Mouse (Mus musculus): ENCODE results near the gene Susd4.

Susd4 gene

DNA sequence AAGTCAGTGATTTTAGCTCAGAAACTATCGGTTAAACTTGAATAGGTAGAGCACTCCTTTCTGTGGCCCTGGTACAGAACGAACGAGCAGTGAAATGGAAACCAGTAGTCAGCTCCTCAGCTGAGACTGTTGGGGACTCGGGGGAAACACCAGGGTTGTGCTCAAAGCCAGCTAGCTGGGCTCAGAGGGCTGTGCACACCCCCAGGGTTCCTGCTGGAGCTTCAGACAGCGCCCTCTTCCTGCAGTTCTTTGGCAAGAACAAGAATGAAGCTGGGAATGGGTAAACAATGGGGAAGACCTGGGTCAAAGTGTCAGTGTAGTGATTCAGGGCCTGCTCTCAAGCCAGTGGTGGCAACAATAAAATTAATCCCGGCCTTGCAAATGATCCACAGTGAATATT is 88.5 kb downstream of the Susd4 start:
- DNase-seq (ENCODE audit: low read depth, low spot score), result peak; percentile 43

DNA sequence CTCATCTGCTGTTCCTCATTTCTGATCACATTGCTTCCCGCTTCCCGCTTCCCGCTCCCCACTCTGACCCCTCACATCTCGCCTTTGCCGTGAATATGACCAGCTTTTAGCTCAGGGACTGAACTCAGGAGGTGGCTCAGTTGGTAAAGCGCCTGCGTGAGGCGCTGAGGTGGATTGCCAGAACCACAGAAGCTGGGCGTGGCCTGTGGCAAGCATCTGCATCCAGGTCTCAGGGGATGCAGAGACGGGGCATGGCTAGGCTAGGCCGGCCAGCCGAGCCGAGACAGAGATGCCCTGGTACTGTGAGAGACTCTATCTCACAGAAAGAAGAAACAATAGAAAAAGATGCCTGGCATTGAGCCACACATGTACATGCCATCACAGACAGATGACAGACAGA is 93.0 kb downstream of the Susd4 start:
- DNase-seq (ENCODE audit: low read depth, low spot score), result no peak

DNA sequence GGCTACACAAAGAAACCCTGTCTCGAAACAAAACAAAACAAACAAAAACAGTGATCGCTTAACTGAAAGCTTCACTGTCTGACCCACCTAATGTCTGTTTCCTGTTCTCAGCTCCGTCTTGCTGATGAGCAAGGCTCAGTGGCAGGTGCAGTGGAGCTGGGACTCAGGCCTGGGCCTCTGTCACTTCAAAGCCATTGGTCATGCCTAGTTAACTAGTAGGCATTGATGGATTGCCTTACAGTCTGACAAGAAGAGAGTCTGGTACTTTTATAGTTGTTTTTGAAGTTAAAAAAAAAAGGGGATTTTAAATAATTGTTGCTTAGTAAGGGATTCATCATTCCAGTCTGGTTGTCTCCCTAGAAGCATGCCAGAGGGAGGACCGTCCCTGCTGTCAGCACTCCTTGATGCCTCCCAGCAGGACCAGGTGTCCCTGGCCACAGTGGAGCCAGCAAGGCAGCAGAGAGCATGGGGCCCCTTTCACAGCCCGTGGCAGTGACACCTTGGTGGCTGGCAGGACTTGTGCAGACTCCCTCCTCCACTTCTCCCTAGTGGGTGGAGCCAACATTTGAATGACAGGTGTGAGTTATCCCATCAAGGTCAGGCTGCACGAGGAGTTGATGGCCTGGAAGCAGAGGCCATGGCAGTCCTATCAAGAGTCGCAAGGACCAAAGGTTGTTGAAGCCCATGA is 98.2 kb downstream of the Susd4 start:
- peak; percentile 78 for DNase-seq (ENCODE audit: low read depth, low spot score)

DNA sequence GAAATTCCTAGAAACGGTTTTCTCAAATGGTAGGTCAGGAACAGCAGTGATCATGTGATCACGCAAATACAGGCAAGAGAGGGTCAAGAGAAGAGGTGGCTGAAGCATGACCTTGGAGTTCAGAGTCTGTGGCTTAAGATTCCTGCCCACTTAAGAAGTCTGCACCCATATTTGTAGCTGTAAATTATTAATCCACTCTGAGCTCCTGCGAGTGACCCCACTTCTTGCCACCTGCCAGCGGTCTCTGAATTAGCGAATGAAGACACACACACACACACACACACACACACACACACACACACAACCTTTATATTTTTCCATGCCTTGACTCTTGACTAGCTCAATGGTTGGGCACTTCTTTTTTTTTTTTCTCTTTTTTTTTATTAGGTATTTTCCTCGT is 99.7 kb downstream of the Susd4 start:
- DNase-seq (ENCODE audit: low read depth, low spot score), result no peak

DNA sequence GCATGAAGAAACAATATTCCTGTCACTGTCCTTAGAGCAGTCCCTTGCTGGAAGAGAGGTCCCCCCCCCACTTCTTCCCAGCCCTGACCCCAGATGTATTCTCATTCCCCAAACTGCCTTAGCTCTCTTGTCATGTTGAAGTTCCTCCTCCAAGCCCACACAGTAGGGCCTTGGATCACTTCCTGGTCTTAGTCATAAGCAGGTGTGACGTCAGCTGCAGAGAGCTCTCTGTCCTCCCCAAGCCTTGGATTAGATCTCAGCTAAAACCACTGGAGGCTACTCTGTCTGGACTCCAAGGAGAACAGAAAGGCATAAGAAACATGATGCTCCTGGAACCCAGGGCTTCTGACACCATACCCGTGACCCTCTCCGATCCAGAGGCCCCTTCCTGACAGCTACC is 104.2 kb downstream of the Susd4 start:
- DNase-seq (ENCODE audit: low read depth, low spot score), result no peak

DNA sequence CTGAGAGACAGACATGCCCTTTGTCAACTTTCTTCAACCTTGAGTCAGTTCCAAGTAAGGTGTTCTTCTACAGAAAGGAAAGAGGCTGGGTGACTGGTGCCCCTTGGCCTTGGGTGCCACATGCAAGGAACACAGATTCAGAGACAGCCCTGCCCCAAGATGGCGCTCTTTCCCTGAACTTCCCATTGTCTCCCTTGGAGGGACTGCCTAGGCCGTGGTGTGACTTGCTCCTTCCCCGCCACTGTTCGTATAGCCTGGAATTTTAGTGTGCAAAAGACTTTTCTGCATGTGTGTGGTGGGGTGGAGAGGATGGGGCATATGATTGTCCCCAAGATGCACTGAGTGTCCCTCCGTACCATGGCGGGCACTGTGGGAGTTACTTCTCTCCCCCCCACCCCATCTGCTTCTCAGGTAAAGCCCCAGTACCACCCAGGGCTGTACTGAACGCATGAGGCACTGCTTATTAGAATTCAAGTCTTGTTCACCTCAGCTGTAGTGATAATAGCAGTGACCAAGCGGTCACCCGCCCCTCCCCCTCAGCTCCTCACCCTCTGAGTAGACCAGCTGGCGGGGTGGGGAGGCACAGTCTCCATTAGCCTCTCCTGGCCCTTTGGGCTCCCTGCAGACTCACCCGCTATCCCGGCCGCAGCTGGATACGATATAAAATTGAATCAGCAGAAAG is 104.9 kb downstream of the Susd4 start:
- peak; percentile 38 for DNase-seq (ENCODE audit: low read depth, low spot score)

DNA sequence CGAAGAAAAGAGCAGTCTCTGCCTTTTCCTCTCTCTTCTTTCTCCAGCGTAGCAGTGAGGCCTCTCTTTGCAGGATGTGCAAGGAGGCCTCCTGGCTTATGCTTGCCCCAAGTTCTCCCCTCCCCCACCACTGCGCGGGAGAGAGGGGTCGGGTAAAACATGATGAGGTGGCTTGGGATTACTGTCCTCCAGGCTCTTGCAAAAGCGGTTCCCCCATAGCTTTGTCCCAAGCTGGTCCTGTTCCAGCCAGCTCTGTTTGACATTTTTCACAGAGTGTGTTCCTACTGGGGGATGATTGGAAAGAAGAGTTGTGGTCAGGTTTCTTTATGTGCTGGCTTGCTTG is 105.4 kb downstream of the Susd4 start:
- DNase-seq (ENCODE audit: low read depth, low spot score), result no peak

DNA sequence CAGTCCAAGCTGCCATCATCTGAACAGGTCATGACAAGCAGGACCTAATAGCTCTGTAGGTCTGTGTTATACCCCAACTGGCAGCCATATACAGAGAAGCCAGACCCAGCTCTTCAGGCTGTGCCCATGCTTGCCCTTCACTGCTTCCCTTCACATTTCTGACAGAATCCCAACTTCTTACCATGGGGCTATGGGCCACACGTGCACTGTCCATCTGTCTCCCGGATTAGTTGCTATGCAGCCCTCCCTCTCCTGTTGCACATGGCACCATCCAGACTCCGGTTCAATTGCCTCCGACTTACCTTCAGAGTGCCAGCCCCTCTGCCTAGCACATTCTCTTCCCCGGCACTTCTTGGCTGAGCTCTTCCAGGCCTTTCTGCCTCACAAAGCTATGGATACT is 114.5 kb downstream of the Susd4 start:
- DNase-seq (ENCODE audit: low read depth, low spot score), result no peak

DNA sequence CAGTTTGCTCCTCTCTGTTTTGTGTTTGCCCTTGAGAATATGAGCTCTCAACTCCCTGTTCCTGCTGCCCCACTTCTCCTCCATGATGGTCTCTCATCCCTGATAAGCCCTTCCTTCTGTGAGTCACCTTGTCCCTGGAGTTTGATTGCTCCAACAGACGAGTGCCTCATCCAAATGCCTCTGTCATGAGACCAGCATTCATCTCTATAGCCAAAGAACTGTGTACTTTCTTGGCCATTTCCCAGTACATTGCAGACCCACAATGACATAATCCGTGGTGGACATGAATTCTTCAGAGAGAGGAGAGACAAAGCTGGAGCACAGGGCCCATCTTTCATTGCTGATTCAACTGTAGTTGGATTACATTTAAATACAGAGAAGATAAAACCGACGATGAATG is 115.1 kb downstream of the Susd4 start:
- DNase-seq (ENCODE audit: low read depth, low spot score), result no peak

DNA sequence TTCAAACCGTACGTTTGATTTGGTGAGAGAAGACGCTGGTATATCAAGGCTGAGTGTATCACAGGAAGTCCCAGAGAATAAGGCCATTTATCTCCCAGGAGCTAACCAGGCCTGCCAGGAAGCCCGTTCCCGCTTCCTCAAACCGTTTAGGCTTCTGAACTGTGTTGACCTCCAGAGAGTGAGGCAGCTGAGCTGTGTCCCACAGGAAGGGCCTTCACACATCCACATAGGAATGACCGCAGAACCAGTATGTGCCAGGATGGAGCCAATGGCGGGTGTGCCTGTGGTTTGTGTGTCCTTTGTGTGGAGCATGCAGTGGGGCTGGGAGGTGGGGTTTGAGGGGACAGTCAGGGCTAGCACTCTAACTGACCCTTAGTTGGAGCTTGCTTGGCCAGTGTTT is 117.6 kb downstream of the Susd4 start:
- no peak for DNase-seq (ENCODE audit: low read depth, low spot score)

DNA sequence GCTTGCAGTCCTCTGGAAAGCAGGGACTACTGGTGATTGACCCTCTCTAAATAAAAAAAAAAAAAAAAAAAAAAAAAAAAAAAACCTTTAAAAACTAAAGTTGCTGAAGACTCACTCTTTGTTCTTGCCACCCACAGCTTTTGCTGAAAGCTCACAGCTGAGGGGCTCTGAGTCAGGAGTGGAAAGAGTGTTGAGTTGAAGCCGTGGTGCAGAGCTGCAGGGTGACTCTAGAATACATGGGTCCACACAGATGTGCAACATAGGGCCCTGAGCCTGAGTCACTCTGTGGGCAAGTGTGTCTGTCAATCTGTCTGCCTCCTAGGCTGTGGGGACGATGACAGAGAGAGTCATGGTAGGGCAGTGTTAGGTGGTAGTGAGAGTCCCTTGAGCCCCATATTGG is 119.0 kb downstream of the Susd4 start:
- DNase-seq (ENCODE audit: low read depth, low spot score), result no peak

DNA sequence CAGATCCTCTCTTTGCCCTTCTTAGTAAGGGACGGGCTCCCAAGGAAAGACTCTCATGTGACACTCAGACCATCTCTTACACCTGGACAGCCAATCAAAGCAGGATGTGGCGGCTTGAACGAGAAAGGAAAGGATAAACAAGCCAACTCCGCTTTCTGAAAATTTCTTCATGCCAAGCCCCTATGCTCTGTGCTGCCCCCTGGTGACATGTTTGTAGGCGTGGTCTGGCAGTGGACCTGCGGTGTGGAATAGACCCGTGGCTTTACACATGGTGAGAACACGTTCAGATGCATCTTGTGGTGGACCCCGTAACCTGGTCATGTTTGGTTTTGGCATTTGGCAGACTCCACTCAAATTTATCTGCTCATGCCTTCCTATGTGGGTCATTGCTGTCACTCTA is 132.0 kb downstream of the Susd4 start:
- peak; percentile 67 for DNase-seq (ENCODE audit: low read depth, low spot score)

DNA sequence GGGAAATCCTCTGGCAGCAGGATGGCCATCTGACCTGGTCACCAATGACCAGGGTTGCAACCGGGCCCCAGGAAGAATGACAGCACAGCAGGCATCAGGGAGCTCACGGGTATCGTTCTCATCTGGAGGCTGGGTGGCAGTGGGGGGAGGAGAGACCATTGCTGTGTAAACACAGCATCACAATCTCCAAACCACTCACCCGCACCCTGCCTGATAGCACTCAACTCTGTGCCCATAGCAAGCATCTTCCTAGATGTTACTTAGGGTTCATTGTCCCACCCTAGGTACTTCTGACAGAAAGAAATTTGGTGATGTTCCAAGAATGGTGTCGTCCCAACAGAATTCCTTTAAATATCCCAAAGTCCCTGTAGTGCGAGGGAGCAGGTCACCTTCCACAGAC is 133.4 kb downstream of the Susd4 start:
- no peak for DNase-seq (ENCODE audit: low read depth, low spot score)

DNA sequence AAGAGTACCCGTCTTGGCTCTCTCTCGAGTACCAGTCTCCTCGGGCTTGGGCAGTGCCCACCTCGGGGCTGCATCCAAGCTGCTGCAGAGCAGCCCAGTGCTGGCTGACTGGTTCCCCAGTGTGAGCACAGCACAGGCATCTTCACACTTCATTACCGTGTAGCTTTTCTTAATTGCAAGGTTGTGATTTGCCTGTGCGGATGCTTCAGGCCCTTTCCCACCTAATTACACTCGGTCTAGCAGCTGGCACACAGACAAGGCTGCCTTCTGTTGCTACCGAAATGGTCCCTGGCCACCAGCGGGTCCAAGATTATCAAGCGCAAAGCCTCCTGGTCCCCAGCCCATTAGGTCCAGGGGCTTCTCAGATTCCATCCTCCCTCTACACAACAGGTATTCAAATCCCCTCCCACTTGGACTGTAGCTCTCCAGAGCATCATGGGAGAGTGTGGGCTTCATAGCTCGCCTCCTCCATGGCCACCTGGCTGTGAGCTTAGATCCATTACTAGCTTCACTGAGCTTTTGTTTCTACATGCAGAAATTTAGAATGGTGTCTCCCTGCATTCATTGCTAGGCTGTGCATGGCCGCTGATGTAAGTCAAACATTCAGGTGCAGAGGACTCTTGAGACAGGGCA is 134.0 kb downstream of the Susd4 start:
- DNase-seq (ENCODE audit: low read depth, low spot score), result no peak

DNA sequence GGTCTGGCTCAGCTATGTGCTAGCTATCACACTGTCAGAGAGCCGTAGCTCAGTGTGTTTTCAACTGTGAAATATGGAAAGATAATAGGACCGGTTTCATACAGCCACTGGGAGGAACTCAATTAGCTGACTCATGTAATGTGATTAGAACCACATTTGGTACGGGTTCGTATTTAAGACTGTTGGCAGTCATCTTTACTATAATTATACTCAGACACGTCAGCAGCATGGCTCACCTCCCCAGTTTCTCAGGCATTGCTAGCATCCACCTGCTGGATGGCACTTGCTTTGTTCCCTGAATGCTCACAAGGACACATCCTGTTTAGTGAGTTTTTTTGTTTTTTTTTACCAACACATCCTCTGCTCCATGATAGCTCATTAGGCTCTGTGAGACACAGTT is 138.4 kb downstream of the Susd4 start:
- no peak for DNase-seq (ENCODE audit: low read depth, low spot score)

DNA sequence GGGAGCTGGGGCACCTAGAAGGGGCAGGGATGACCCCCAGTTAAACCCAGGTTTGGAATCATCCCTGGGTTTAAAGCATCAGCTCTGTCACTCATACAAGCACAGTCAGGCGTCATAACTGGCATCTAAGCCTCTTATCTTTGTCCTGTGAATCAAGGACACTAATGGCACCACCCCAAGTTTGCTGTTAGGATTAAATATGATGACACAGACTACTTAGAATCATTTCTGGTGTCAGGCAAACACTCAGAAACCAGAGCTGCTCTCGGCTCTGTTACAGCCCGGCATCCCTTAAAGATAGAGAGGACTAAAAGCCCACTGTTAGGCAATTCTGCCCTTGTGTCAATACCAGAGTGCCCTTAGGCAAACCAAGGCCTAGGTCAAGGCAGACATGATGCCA is 139.2 kb downstream of the Susd4 start:
- DNase-seq (ENCODE audit: low read depth, low spot score), result no peak

DNA sequence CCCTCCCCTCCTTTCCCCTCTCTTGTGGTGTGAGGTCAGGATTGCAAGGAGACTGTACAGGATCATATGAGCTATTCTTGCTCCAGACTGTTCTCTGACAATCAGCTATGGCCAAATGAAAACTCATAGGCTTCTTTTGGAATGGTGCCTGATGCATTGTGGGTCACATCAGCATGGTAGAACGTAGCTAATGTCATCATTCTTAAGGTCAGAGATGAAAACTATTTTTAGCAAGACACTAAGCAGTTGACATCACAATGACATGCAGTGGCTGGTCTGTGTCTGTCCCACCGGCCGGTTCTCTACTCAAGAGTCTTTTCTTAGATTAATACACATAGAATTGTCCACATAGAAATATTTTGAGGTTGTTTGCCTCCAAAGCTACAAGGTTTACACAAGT is 142.0 kb downstream of the Susd4 start:
- DNase-seq (ENCODE audit: low read depth, low spot score), result no peak

DNA sequence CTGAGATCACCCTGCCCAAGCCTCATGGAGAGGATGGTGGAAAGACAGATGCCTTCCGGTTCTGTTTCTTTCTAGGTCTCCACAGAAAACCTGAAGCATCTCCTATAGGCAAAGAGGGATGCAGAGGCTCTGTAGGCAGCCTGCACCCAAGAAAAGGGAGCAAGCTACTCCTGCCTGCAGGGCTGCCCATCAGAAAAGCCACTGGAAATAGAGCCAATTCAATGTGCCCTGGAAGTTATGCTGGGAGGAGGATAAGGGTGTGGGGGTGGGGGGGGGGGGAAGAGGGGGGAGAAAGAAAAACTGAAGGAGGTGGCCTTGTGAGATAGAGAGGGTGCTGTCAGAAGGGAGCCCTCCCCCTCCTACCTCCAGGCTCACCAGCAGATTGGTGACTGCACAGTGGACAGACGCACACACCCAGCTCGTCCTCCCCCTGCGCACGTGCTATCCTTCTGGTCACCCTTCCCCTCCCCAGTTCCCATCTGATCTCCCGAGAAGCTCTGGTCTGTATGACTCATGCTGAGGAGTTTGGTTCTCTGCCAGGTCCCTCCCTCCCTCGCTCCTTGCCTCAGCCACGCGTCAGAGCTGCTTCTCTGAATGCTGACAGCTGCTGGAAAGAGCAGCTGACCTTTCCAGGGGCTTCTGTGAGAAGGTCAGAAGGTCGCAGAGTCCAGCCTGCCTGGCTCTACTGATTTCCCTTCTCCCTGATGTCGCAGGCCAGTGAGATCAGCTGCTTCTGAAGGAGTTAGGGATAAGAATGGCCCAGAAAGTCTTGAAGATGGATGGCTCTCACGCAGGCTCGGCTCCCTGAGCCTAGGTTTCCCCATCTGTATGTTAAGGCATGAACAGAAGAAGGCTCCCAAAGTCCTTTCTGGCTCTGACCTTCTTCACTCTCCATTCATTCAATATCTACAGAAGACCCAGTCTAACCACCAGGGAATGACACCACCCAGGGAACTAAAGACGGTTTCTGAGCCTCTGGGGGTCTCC is 144.7 kb downstream of the Susd4 start:
- DNase-seq (ENCODE audit: low read depth, low spot score), result no peak

DNA sequence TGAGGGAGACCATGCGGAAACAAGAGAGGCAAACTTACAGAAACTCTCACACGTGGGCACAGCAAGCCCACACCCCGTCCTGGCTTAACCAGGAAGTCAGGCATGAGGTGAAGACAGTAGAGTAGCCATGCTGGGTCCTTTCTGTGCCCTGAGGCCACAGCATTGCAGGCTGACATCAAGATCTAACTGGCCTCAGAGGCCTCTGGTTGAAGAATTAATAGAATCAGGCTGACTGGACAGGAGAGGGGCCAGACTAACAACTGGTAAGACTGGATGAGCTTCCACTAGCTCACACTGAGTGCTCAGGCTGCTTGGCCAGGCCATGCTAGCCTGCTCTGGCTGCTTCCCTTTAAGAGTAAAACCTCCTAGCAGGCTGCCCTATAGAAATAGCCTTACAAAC is 145.4 kb downstream of the Susd4 start:
- no peak for DNase-seq (ENCODE audit: low read depth, low spot score)

DNA sequence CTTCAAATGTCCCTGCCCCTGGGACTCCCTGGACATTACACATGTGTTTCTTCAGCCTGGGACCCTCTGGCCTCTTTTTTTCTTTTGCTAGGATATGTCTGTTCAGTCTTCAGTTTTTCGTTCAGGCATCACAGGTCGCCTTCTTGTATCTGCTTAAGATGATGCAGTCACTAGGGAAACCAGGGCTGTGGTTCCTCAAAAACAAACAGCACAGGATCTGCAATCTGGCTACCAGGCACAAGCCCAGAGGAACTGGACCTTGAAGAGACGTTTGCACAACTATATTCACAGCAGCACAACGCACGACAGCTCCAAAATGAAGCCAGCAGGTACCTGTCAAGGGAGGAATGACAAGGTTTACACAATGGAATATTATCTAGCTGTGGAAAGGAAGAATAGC is 145.9 kb downstream of the Susd4 start:
- DNase-seq (ENCODE audit: low read depth, low spot score), result no peak

DNA sequence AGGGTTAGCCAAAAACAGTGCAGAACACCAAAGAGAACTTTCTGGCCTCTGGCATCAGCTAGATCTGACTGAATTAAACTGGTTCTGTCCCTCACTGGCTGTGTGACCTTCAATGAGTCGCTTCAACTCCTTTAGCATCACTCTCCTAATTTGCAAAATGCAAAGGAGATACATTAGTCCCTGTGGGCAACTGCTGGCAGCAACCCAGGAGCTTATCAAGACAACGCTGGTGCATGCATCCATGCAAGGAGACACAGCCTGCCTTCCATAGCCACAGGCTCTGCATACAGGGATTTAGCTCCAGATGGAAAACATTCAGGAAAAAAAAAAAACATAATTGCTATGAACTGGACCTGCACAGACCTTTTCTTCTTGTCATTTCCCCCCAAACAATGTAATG is 148.9 kb downstream of the Susd4 start:
- no peak for DNase-seq (ENCODE audit: low read depth, low spot score)
